In genomic region chr13:97249051-97249461, GRCm38 (mm10) we compare ENCODE assay signal across 9 mouse cellular contexts. TPM values are rescaled to one million over a fixed set of nuclear protein-coding genes. Genes with fewer than 3 reads are reported as not detected.
DNase-seq lines count a peak whose midpoint lies in the region; ATAC-seq and TF ChIP-seq lines count a peak whose summit lies in the region.
"Had no signal": no experiment of that assay in that cellular context is flagged by ENCODE, and none has a peak within 500 bp of the region (broad histone marks: within the 10 kb centered on the region; RNA-seq: fewer than 3 reads in every experiment).

No protein-coding gene starts in this region.

- no peaks in the 10 kb centered on the region for H3K27me3 ChIP-seq in embryonic facial prominence, embryonic 13.5 days
- no peaks in the 10 kb centered on the region for H3K27me3 ChIP-seq in hindbrain, embryonic 15.5 days
- H3K27me3 ChIP-seq in neural tube, embryonic 15.5 days (replicated peaks): no peaks in the 10 kb centered on the region

- DNase-seq in left cerebral cortex, adult 2 months (ENCODE audit: extremely low spot score in 1 of 2, low spot score in 2 of 2): no peak
- no peak for DNase-seq in left cerebral cortex, postnatal 4 days
- no peak for DNase-seq in urinary bladder, postnatal 14 days (ENCODE audit: low spot score)
- no peak for DNase-seq in spleen, postnatal 14 days (ENCODE audit: low spot score in 2 of 2)
- DNase-seq in adrenal gland, adult 18-20 months (ENCODE audit: low spot score in 2 of 2): no peak

- H3K4me2 ChIP-seq in embryonic facial prominence, embryonic 13.5 days: peak overlapping the region; percentile 19
- peak overlapping the region; percentile 91 for H3K4me2 ChIP-seq in hindbrain, embryonic 15.5 days
- peak overlapping the region; percentile 92 for H3K4me2 ChIP-seq in neural tube, embryonic 15.5 days

- H3K9ac ChIP-seq in embryonic facial prominence, embryonic 13.5 days: no peak overlapping the region
- no peak overlapping the region for H3K9ac ChIP-seq in hindbrain, embryonic 15.5 days
- H3K9ac ChIP-seq in neural tube, embryonic 15.5 days (replicated peaks): no peak overlapping the region
- H3K9ac ChIP-seq: liver, embryonic 14.5 days had no signal

- H3K27ac ChIP-seq in left cerebral cortex, adult 2 months: peak overlapping the region; percentile 34
- peak overlapping the region; percentile 14; the same call in 1 of the 2 replicates for H3K27ac ChIP-seq in embryonic facial prominence, embryonic 13.5 days
- no peak overlapping the region for H3K27ac ChIP-seq in hindbrain, embryonic 15.5 days (replicated peaks)
- H3K27ac ChIP-seq in neural tube, embryonic 15.5 days (replicated peaks): peak overlapping the region; percentile 28; the same call in 1 of the 2 replicates
- H3K27ac ChIP-seq: liver, embryonic 14.5 days had no signal

- peaks cover 72% of the 10 kb centered on the region for H3K4me1 ChIP-seq in embryonic facial prominence, embryonic 13.5 days
- H3K4me1 ChIP-seq in hindbrain, embryonic 15.5 days (replicated peaks): peaks cover 94% of the 10 kb centered on the region
- H3K4me1 ChIP-seq in neural tube, embryonic 15.5 days: peaks cover 85% of the 10 kb centered on the region

- WGBS in embryonic facial prominence, embryonic 13.5 days: 15% methylated on average over 5 of the region's 5 CpGs
- 19% methylated on average over 5 of the region's 5 CpGs for WGBS in hindbrain, embryonic 15.5 days
- WGBS in neural tube, embryonic 15.5 days: 16% methylated on average over 5 of the region's 5 CpGs

- no peaks in the 10 kb centered on the region for H3K9me3 ChIP-seq in embryonic facial prominence, embryonic 13.5 days
- no peaks in the 10 kb centered on the region for H3K9me3 ChIP-seq in hindbrain, embryonic 15.5 days
- H3K9me3 ChIP-seq in neural tube, embryonic 15.5 days (replicated peaks): no peaks in the 10 kb centered on the region

- H3K36me3 ChIP-seq in embryonic facial prominence, embryonic 13.5 days: peaks cover 78% of the 10 kb centered on the region
- peaks cover 16% of the 10 kb centered on the region; the same call in 1 of the 2 replicates for H3K36me3 ChIP-seq in hindbrain, embryonic 15.5 days
- peaks cover 41% of the 10 kb centered on the region for H3K36me3 ChIP-seq in neural tube, embryonic 15.5 days

- intact Hi-C loops in left cerebral cortex, adult 2 months (cut with DNase I): no loop called here
- intact Hi-C loops in left cerebral cortex, postnatal 4 days (cut with DNase I): loop anchor here (10.0 kb wide), 4 partner anchors 136 to 396 kb away; no protein-coding TSS in a partner anchor

- TF ChIP-seq CTCF in left cerebral cortex, adult 2 months (IDR thresholded peaks at IDR 0.05): no peak

- H3K4me3 ChIP-seq in left cerebral cortex, adult 2 months: peak overlapping the region; percentile 88
- no peak overlapping the region for H3K4me3 ChIP-seq in embryonic facial prominence, embryonic 13.5 days
- H3K4me3 ChIP-seq in hindbrain, embryonic 15.5 days: 0 out of 2 replicates have a peak overlapping the region, but pooled peaks have one; percentile 3
- H3K4me3 ChIP-seq in neural tube, embryonic 15.5 days (replicated peaks): peak overlapping the region; percentile 19

- no peak for ATAC-seq in embryonic facial prominence, embryonic 13.5 days (ENCODE audit: insufficient number of reproducible peaks, insufficient read depth, low FRiP score, low TSS enrichment, low read depth)
- no peak for ATAC-seq in hindbrain, embryonic 15.5 days (ENCODE audit: low FRiP score, low read depth)
- ATAC-seq in neural tube, embryonic 15.5 days (ENCODE audit: low FRiP score): no peak

RNA-seq across cellular contexts. Expression of gene Enc1, which starts 8.2 kb away (rescaled TPM):
- total RNA-seq in left cerebral cortex, adult 2 months (2021): 100 to 1,000 TPM; 653 to 683 TPM
- 100 to 1,000 TPM; 740 to 833 TPM for total RNA-seq in left cerebral cortex, postnatal 4 days (2021)
- polyA plus RNA-seq in embryonic facial prominence, embryonic 13.5 days (2015; fragmentation: Nextera tagmentation; extraction: Ambion mirVana): 7.0 and 9.4 TPM in 2 replicates
- 57.3 and 59.7 TPM in 2 replicates for polyA plus RNA-seq in hindbrain, embryonic 15.5 days (2015; fragmentation: Nextera tagmentation; extraction: Ambion mirVana)
- polyA plus RNA-seq in neural tube, embryonic 15.5 days (2015; fragmentation: Nextera tagmentation; extraction: Ambion mirVana): 65.8 and 79.2 TPM in 2 replicates
- 10 to 100 TPM in 1 of 2 experiments, 1 to 10 TPM in 1; 6.2 to 10.6 TPM for total RNA-seq in adrenal gland, adult 18-20 months (2021)

RNA-seq across cellular contexts. Expression of gene Hexb, which starts 50.9 kb away (rescaled TPM):
- total RNA-seq in left cerebral cortex, adult 2 months (2021): 100 to 1,000 TPM; 102 to 103 TPM
- 10 to 100 TPM; 38.9 to 42.2 TPM for total RNA-seq in left cerebral cortex, postnatal 4 days (2021)
- polyA plus RNA-seq in embryonic facial prominence, embryonic 13.5 days (2015; fragmentation: Nextera tagmentation; extraction: Ambion mirVana): 26.8 and 33.4 TPM in 2 replicates
- polyA plus RNA-seq in hindbrain, embryonic 15.5 days (2015; fragmentation: Nextera tagmentation; extraction: Ambion mirVana): 45.2 and 52.9 TPM in 2 replicates
- polyA plus RNA-seq in neural tube, embryonic 15.5 days (2015; fragmentation: Nextera tagmentation; extraction: Ambion mirVana): 54.5 and 66.1 TPM in 2 replicates
- total RNA-seq in adrenal gland, adult 18-20 months (2021): 10 to 100 TPM; 40.3 to 48.1 TPM

Comparison
In these comparisons a context has a peak if more than half of its experiments do, and no peak if none do; other contexts are left out.
1. H3K4me2 ChIP-seq: peak in every context shown above with its lines; median percentile 92 in neural tube, embryonic 15.5 days; 91 in hindbrain, embryonic 15.5 days; 19 in embryonic facial prominence, embryonic 13.5 days.
2. RNA of gene Enc1, which starts 8.2 kb away (total RNA-seq): 740 to 833 TPM in left cerebral cortex, postnatal 4 days and 653 to 683 TPM in left cerebral cortex, adult 2 months; 6.2 to 10.6 TPM in adrenal gland, adult 18-20 months; every median in the first group is over 10 times any median in the second.